In the genomic region with DNA sequence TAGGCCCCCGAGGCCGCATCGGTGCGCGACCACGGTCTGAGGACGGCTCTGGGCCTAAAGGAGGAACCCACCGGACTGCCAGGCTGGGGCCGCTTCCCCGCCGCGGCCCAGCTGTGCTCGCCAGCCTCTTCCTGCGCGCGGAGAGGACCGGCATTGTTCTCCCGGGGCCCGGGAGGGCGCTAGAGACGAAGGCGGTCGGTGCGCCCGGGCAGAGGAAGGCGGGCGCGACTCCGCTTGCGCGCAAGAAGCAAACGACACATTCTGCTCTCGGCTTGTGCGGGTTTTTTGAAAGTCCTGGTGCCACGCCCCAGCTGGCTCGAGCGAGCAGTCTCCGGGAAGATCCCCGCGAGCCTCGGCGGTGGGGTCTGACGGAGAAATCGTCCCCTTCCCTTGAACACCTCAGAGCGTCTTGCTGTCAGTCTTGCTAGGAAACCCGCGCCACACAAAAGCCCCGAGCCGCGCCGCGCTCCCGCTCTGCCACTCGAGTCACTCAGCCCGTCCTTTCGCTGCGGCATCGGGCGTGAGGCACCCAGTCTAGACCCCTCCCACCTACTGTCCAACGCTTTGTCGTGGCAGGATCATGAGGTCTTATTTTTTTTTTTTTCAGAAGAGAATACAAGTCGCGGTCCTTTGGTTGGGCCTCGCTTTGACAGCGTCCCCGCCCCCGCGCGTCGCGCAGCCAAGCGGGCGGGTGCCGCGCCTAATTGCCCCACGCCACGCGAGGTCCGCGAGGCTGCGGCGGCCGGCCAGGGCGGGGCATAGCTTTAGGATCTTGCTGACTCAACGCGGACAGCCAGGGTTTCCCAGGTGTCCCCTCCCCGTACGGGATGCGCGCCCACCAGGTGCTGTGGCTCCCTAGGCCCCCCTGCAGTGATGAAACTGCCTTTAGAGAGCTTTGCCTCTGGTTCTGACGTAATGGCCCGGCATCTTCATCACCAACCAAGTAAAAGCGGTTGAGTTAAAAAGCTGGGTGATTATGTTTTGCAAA, we compare ENCODE assay signal across 8 mouse cellular contexts. TPM values are rescaled to one million over a fixed set of nuclear protein-coding genes. Genes with fewer than 3 reads are reported as not detected.
DNase-seq lines count a peak whose midpoint lies in the region; ATAC-seq and TF ChIP-seq lines count a peak whose summit lies in the region.

A gene (minus strand): TSS at position 497 of the 988 bp plus-strand sequence.

- H3K4me2 ChIP-seq in forebrain, embryonic 16.5 days (ENCODE audit: low read length), result peak within 1 kb of the TSS; percentile 99
- H3K4me2 ChIP-seq in lung, postnatal 0 days (replicated peaks; ENCODE audit: low read depth, low read length), result peak within 1 kb of the TSS; percentile 79

- peak within 1 kb of the TSS; percentile 100 for H3K9ac ChIP-seq in forebrain, embryonic 16.5 days (replicated peaks; ENCODE audit: low read depth, low read length)
- peak within 1 kb of the TSS; percentile 97 for H3K9ac ChIP-seq in lung, postnatal 0 days (replicated peaks; ENCODE audit: low read depth)

- intact Hi-C loops in heart, postnatal 25 days (cut with DNase I), result loop anchor here (2.0 kb wide), 1 partner anchor 67 kb away; no protein-coding TSS in a partner anchor

- H3K27me3 ChIP-seq in forebrain, embryonic 16.5 days (replicated peaks; ENCODE audit: control insufficient read depth, insufficient read depth, low read length), result no peaks in the 10 kb centered on the region
- no peaks in the 10 kb centered on the region for H3K27me3 ChIP-seq in lung, postnatal 0 days (replicated peaks; ENCODE audit: insufficient read depth, low read length)

- under 1% methylated on average over 93 of the region's 93 CpGs for WGBS in forebrain, embryonic 16.5 days
- WGBS in lung, postnatal 0 days, result 2% methylated on average over 91 of the region's 93 CpGs

- peak; percentile 64 for ATAC-seq in forebrain, embryonic 16.5 days
- peak; percentile 44 for ATAC-seq in lung, postnatal 0 days

- peaks cover 37% of the 10 kb centered on the region for H3K4me1 ChIP-seq in forebrain, embryonic 16.5 days (replicated peaks; ENCODE audit: control insufficient read depth, insufficient read depth, low read length)
- H3K4me1 ChIP-seq in lung, postnatal 0 days (ENCODE audit: insufficient read depth, low read depth, low read length), result peaks cover 23% of the 10 kb centered on the region

- no peaks in the 10 kb centered on the region for H3K9me3 ChIP-seq in forebrain, embryonic 16.5 days (ENCODE audit: control insufficient read depth, low read length)
- no peaks in the 10 kb centered on the region for H3K9me3 ChIP-seq in lung, postnatal 0 days (ENCODE audit: low read length)

- peak within 1 kb of the TSS; percentile 100 for H3K27ac ChIP-seq in forebrain, embryonic 16.5 days (ENCODE audit: low read length)
- H3K27ac ChIP-seq in lung, postnatal 0 days (ENCODE audit: low read length), result peak within 1 kb of the TSS; percentile 97

- DNase-seq in MN1 (ENCODE audit: low spot score), result peak; percentile 89
- peak; percentile 82 for DNase-seq in cerebellum, adult 11-12 months
- DNase-seq in heart, postnatal 25 days (ENCODE audit: low spot score), result peak; percentile 44
- DNase-seq in layer of hippocampus, postnatal 10 days (ENCODE audit: low spot score in 2 of 2), result peak in 1 of 2 experiments; percentile 83
- peak; percentile 89 for DNase-seq in lung, postnatal 0 days (ENCODE audit: low spot score)
- DNase-seq in retina, adult 2 months (ENCODE audit: low read depth, low spot score), result peak; percentile 34
- peak; percentile 76 for DNase-seq in thymus, postnatal 25 days

- 0 out of 2 replicates have a peak, but pooled peaks cover under 1% of the 10 kb centered on the region for H3K36me3 ChIP-seq in forebrain, embryonic 16.5 days (ENCODE audit: control insufficient read depth, insufficient read depth)
- H3K36me3 ChIP-seq in lung, postnatal 0 days (ENCODE audit: insufficient read depth, low read length), result peaks cover 5% of the 10 kb centered on the region; the same call in 1 of the 2 replicates

- peak within 1 kb of the TSS; percentile 98 for H3K4me3 ChIP-seq in forebrain, embryonic 16.5 days (replicated peaks; ENCODE audit: low read length)
- H3K4me3 ChIP-seq in lung, postnatal 0 days (ENCODE audit: low read depth, low read length), result peak within 1 kb of the TSS; percentile 93

- no peak for TF ChIP-seq EP300 in lung, postnatal 0 days (IDR thresholded peaks at IDR 0.05)

- peak; percentile 44 for TF ChIP-seq CTCF in lung, postnatal 0 days (IDR thresholded peaks at IDR 0.05)

RNA-seq across cellular contexts. Expression of the gene that starts here (rescaled TPM):
- polyA plus RNA-seq in forebrain, embryonic 16.5 days (2015; fragmentation: Nextera tagmentation; extraction: Ambion mirVana), result 88.9 and 97.4 TPM in 2 replicates
- total RNA-seq in heart, postnatal 25 days (2021), result 10 to 100 TPM; 27.6 to 29.2 TPM
- total RNA-seq in layer of hippocampus, postnatal 10 days (2021), result 10 to 100 TPM; 64.3 to 66.9 TPM
- polyA plus RNA-seq in lung, postnatal 0 days (2015; fragmentation: Nextera tagmentation; extraction: Ambion mirVana), result 65.1 and 65.5 TPM in 2 replicates
